Mouse (Mus musculus) lung, embryonic 16.5 days (tissue): Measurements from ENCODE around the gene Gm26657. TPM values are rescaled to one million over a fixed set of nuclear protein-coding genes. Genes with fewer than 3 reads are reported as not detected.

Experiments used
- ATAC-seq: fragments of 200-750 bp; cut with Nextera tagmentation; 2 replicates; pipeline ENCODE4 v1.8.0; 2017; ENCODE audit warnings: low read depth, mild to moderate bottlenecking, moderate library complexity
- H3K27ac ChIP-seq: fragments of 300-500 bp; sonication (generic); 2 replicates; pipeline ENCODE4 v1.5.1; 2014; ENCODE audit warnings: mild to moderate bottlenecking, control low read depth, low read length
- H3K27me3 ChIP-seq: fragments of 300-500 bp; sonication (generic); 2 replicates; pipeline ENCODE4 v1.6.1; 2014; ENCODE audit warnings: low read depth, low read length, mixed read lengths; ENCODE audit not compliant: control insufficient read depth, insufficient read depth
- H3K36me3 ChIP-seq: fragments of 300-500 bp; sonication (generic); 2 replicates; pipeline ENCODE4 v1.6.1; 2014; ENCODE audit warnings: low read length; ENCODE audit not compliant: control insufficient read depth, insufficient read depth
- H3K4me1 ChIP-seq: fragments of 300-500 bp; sonication (generic); replicated peaks from 2 replicates; pipeline ENCODE4 v1.6.1; 2014; ENCODE audit warnings: low read length, mixed read lengths; ENCODE audit not compliant: control insufficient read depth, insufficient read depth
- H3K4me2 ChIP-seq: fragments of 300-500 bp; sonication (generic); 2 replicates; pipeline ENCODE4 v1.6.1; 2014; ENCODE audit warnings: low read depth, low read length, control low read depth
- H3K4me3 ChIP-seq: fragments of 300-500 bp; sonication (generic); 2 replicates; pipeline ENCODE4 v1.5.1; 2014; ENCODE audit warnings: mild to moderate bottlenecking, low read length, control low read depth
- H3K9ac ChIP-seq: fragments of 300-500 bp; sonication (generic); 2 replicates; pipeline ENCODE4 v1.6.1; 2014; ENCODE audit warnings: low read length, control low read depth
- H3K9me3 ChIP-seq: fragments of 300-500 bp; sonication (generic); 2 replicates; pipeline ENCODE4 v1.6.1; 2016; ENCODE audit warnings: low read length; ENCODE audit not compliant: control insufficient read depth
- WGBS: fragments of 180-500 bp; shearing (Covaris S2); extraction: QIAGEN DNeasy Blood & Tissue Kit; methylation state at CpG from one replicate; pipeline ENCODE4 v1.1.7; 2014; 5-methylcytosine and 5-hydroxymethylcytosine counted together
- polyA plus RNA-seq: library from polyadenylated mRNA; unstranded; fragments of >200 nt; fragmentation: Nextera tagmentation; extraction: Ambion mirVana; gene quantifications from 2 replicates; pipeline ENCODE4 v1.2.1, GENCODE M21; 2015

Gm26657 gene
- polyA plus RNA-seq, 1 experiment from 2014 or later = not detected

- 69% methylated on average over 9 of the region's 9 CpGs for WGBS
- no peaks in the 10 kb centered on the region for H3K9me3 ChIP-seq
- no peak for ATAC-seq
- H3K9ac ChIP-seq = no peak overlapping the region
- H3K4me1 ChIP-seq = no peaks in the 10 kb centered on the region
- H3K27ac ChIP-seq = no peak overlapping the region
- no peak overlapping the region for H3K4me3 ChIP-seq
- H3K36me3 ChIP-seq = no peaks in the 10 kb centered on the region
- no peak overlapping the region for H3K4me2 ChIP-seq
- no peaks in the 10 kb centered on the region for H3K27me3 ChIP-seq
Measured at GRCm38 (mm10) chr4:56720403-56720802, 19.5 kb upstream of the Gm26657 start.

DNA sequence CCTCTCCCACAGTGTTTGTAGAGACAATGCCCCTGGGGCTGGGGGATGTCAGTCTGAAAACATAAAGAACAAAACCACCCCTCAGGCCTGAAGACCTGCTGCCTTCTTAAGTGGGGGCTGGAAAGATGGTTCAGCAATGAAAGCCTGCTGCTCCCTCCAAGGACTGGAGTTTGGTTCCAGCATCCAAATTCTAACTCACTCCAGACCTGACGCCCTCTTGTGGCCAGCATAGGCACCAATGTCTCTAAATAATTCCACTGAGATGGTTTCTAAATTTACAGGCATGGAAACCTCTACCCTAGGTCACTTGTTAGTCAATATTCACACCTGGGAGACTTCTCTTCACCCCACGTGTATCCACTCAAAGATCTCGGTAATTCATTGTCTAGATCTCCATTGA, 18.4 kb upstream of the Gm26657 start:
- WGBS = 32% methylated on average over 3 of the region's 3 CpGs
- Histone ChIP-seq H3K9me3 (no peaks in the 10 kb centered on the region), H3K4me1 (no peaks in the 10 kb centered on the region), H3K27me3 (no peaks in the 10 kb centered on the region), H3K9ac (no peak overlapping the region), H3K4me2 (no peak overlapping the region), H3K27ac (no peak overlapping the region), H3K36me3 (no peaks in the 10 kb centered on the region), H3K4me3 (no peak overlapping the region)
- no peak for ATAC-seq

DNA sequence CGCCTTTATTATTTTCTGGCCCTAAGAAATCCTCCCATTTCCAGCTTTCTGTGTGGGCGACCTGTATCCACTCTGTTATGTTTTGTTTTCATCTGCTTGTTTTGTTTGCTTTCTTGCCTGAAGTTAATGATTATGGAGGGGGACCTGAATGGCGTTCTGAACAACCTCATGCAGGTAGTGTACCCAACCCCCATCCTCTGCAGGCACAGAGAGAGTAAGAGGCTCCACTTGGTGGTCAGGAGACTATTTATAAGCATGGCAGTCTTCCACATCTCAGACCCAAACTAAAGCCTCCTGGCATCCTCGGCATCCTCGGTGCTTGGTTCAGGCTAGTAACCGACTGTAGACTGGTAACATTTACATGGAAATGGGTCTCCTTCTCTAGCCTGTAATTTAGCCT, 17.5 kb upstream of the Gm26657 start:
- H3K4me1 ChIP-seq = no peaks in the 10 kb centered on the region
- no peak overlapping the region for H3K9ac ChIP-seq
- 53% methylated on average over 6 of the region's 6 CpGs for WGBS
- no peaks in the 10 kb centered on the region for H3K9me3 ChIP-seq
- H3K4me2 ChIP-seq = no peak overlapping the region
- H3K36me3 ChIP-seq = no peaks in the 10 kb centered on the region
- ATAC-seq = no peak
- H3K4me3 ChIP-seq = no peak overlapping the region
- H3K27ac ChIP-seq = no peak overlapping the region
- H3K27me3 ChIP-seq = no peaks in the 10 kb centered on the region

- 77% methylated on average over 6 of the region's 6 CpGs for WGBS
- H3K4me2 ChIP-seq = no peak overlapping the region
Measured at GRCm38 (mm10) chr4:56723237-56723636, 16.6 kb upstream of the Gm26657 start.

DNA sequence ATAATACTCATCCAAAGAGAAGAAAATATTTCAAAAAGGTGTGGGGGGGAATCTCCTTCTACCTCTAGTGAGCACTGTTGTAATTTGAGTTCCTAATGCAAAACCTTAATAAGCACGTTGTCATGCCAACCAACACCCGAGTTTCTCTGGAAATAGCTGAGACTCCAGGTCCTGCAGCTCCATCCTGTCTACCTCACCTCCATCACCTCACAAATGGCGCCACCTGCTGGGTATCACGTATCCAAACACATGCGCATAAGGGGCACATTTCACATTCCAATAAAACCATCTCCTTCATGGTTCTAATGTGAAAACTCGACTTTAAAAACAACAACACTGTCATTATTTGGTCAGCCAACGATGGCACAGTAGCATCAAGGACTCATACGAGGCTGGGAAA, 14.0 kb upstream of the Gm26657 start:
- no peak overlapping the region for H3K4me3 ChIP-seq
- 48% methylated on average over 8 of the region's 8 CpGs for WGBS
- H3K4me2 ChIP-seq = no peak overlapping the region
- H3K36me3 ChIP-seq = no peaks in the 10 kb centered on the region
- H3K27ac ChIP-seq = no peak overlapping the region
- ATAC-seq = no peak
- no peaks in the 10 kb centered on the region for H3K27me3 ChIP-seq
- H3K9me3 ChIP-seq = no peaks in the 10 kb centered on the region
- no peaks in the 10 kb centered on the region for H3K4me1 ChIP-seq
- H3K9ac ChIP-seq = no peak overlapping the region

More at GRCm38 (mm10) chr4:56723237-56723636, 16.6 kb upstream of the Gm26657 start:
- Histone ChIP-seq H3K4me1 (no peaks in the 10 kb centered on the region), H3K9ac (no peak overlapping the region), H3K9me3 (no peaks in the 10 kb centered on the region), H3K27ac (no peak overlapping the region), H3K36me3 (no peaks in the 10 kb centered on the region), H3K4me3 (no peak overlapping the region), H3K27me3 (no peaks in the 10 kb centered on the region)
- ATAC-seq = no peak

- no peak; the same call in 1 of the 2 replicates for ATAC-seq
- 93% methylated on average over 20 of the region's 20 CpGs for WGBS
Measured at GRCm38 (mm10) chr4:56740611-56741010, 741 bp downstream of the Gm26657 start.

GRCm38 (mm10) chr4:56741041-56741493, 1.2 kb downstream of the Gm26657 start, which contains the start of gene Actl7b:
Actl7b (minus strand) TSS chr4:56741443.
- Histone ChIP-seq H3K27me3 (no peaks in the 10 kb centered on the region), H3K9ac (no peak within 1 kb of the TSS), H3K9me3 (no peaks in the 10 kb centered on the region), H3K4me2 (no peak within 1 kb of the TSS), H3K27ac (no peak within 1 kb of the TSS), H3K4me3 (no peak within 1 kb of the TSS), H3K4me1 (no peaks in the 10 kb centered on the region), H3K36me3 (no peaks in the 10 kb centered on the region)
- no peak for ATAC-seq
- 91% methylated on average over 13 of the region's 13 CpGs for WGBS

More at GRCm38 (mm10) chr4:56740611-56741010, 741 bp downstream of the Gm26657 start:
- Histone ChIP-seq H3K27ac (no peak overlapping the region), H3K4me2 (no peak overlapping the region), H3K36me3 (no peaks in the 10 kb centered on the region), H3K9me3 (no peaks in the 10 kb centered on the region), H3K4me1 (no peaks in the 10 kb centered on the region), H3K4me3 (no peak overlapping the region), H3K27me3 (no peaks in the 10 kb centered on the region), H3K9ac (no peak overlapping the region)

DNA sequence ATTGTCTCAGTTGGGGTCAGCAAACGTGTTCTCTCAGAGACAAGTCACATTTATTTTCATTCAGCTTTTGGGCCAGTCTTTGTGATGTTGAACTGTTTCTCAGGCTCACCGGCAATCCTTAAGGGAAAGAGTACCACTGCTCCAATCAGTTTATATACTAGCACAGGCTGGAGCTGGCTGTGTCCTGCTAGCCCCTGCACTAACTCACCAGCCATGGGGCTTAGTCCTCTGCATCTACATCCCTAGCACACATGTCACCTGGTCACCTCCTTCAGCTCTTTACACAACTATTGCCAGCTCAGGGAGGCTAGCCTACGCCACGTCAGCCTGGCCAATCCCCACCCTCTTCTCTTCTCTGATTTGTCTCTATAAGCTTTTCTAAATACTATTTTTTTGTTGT, 2.8 kb downstream of the Gm26657 start:
- no peak overlapping the region for H3K9ac ChIP-seq
- H3K27me3 ChIP-seq = no peaks in the 10 kb centered on the region
- ATAC-seq = no peak
- 90% methylated on average over 4 of the region's 4 CpGs for WGBS
- no peak overlapping the region for H3K4me3 ChIP-seq
- no peak overlapping the region for H3K27ac ChIP-seq
- H3K36me3 ChIP-seq = 0 out of 2 replicates have a peak, but pooled peaks cover 2% of the 10 kb centered on the region
- H3K4me2 ChIP-seq = no peak overlapping the region
- no peaks in the 10 kb centered on the region for H3K9me3 ChIP-seq
- H3K4me1 ChIP-seq = no peaks in the 10 kb centered on the region

DNA sequence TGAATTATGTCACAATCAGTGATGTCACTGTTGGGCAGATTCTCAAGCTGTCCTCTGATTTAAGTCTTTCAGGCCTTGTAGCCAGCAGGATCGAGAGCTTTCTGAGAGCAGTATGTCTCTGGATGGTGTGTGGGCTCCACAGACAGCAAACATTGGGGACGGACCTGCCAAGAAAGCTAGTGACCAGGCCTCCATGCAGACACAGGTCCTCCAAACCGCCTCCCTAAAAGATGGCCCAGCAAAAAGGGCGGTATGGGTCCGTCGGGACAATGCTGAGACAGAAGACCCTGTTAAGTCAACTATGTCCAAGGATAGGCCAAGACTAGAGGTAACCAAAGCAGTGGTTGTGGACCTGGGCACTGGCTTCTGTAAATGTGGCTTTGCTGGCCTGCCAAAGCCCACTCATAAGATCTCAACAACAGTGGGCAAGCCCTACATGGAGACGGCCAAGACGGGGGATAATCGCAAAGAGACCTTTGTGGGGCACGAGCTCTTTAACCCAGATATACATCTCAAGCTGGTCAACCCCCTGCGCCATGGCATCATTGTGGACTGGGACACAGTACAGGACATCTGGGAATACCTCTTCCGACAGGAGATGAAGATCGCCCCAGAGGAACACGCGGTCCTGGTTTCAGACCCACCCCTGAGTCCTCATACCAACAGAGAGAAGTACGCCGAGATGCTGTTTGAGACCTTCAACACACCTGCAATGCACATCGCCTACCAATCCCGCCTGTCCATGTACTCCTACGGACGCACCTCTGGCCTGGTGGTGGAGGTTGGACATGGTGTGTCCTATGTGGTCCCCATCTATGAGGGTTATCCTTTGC, 3.7 kb downstream of the Gm26657 start, which contains the start of gene Actl7a:
Gene Actl7a, plus strand, starts transcription at position 51 of the 833 bp plus-strand sequence.
- H3K4me2 ChIP-seq = no peak within 1 kb of the TSS
- ATAC-seq = no peak
- H3K9ac ChIP-seq = no peak within 1 kb of the TSS
- H3K9me3 ChIP-seq = no peaks in the 10 kb centered on the region
- no peak within 1 kb of the TSS for H3K4me3 ChIP-seq
- 95% methylated on average over 21 of the region's 21 CpGs for WGBS
- H3K4me1 ChIP-seq = no peaks in the 10 kb centered on the region
- 0 out of 2 replicates have a peak, but pooled peaks cover 5% of the 10 kb centered on the region for H3K36me3 ChIP-seq
- H3K27me3 ChIP-seq = no peaks in the 10 kb centered on the region
- H3K27ac ChIP-seq = no peak within 1 kb of the TSS
